Mouse (Mus musculus): ENCODE measurements around the gene Nckap1l. TPM values are rescaled to one million over a fixed set of nuclear protein-coding genes. Genes with fewer than 3 reads are reported as not detected.
A peak's percentile ranks its signal among the peaks of the same experiment; 100 is the strongest.

The Nckap1l gene
- polyA plus RNA-seq, 1 experiment from 2014 or later, result 1.9 TPM

GRCm38 (mm10) chr15:103503251-103503600 is 49.6 kb downstream of the Nckap1l start:
- peak; percentile 63 for ATAC-seq (ENCODE audit: low FRiP score, low read depth)
- Histone ChIP-seq H3K9me3 (no peaks in the 10 kb centered on the region), H3K9ac (peak overlapping the region; percentile 92)

DNA sequence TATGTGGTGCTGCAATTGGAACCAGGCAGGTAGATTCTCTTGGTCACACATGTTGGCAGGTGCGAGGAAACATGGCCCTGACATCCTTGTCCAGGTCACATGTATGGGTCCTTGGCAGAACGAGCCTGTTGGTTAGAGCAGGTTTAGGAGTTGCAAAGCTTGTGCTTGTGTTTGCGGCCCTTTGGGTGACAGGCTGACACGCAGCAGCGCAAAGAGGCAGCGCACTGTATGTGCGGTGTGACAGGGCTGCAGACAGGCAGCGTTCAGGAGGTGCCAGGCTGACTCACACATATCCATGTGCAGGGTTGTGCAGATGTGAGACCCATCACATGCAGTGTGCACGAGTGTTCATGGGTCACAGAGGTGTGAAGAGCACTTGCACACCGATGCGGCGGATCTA is 50.1 kb downstream of the Nckap1l start:
- peak overlapping the region; percentile 92 for H3K9ac ChIP-seq
- H3K4me2 ChIP-seq, result peak overlapping the region; percentile 91
- ATAC-seq (ENCODE audit: low FRiP score, low read depth), result peak; percentile 50; the same call in 1 of the 2 replicates
- no peaks in the 10 kb centered on the region for H3K27me3 ChIP-seq
- H3K4me3 ChIP-seq, result peak overlapping the region; percentile 79
- H3K9me3 ChIP-seq, result no peaks in the 10 kb centered on the region
- H3K4me1 ChIP-seq (replicated peaks), result peaks cover 56% of the 10 kb centered on the region
- H3K36me3 ChIP-seq, result no peaks in the 10 kb centered on the region
- H3K27ac ChIP-seq (replicated peaks), result peak overlapping the region; percentile 91
- 26% methylated on average over 12 of the region's 12 CpGs for WGBS

More at GRCm38 (mm10) chr15:103503251-103503600, 49.6 kb downstream of the Nckap1l start:
- H3K4me1 ChIP-seq (replicated peaks), result peaks cover 57% of the 10 kb centered on the region
- no peaks in the 10 kb centered on the region for H3K36me3 ChIP-seq
- peak overlapping the region; percentile 91 for H3K4me2 ChIP-seq
- peak overlapping the region; percentile 79 for H3K4me3 ChIP-seq
- H3K27me3 ChIP-seq, result no peaks in the 10 kb centered on the region
- peak overlapping the region; percentile 91 for H3K27ac ChIP-seq (replicated peaks)
- WGBS, result 0% methylated on average over 14 of the region's 15 CpGs

DNA sequence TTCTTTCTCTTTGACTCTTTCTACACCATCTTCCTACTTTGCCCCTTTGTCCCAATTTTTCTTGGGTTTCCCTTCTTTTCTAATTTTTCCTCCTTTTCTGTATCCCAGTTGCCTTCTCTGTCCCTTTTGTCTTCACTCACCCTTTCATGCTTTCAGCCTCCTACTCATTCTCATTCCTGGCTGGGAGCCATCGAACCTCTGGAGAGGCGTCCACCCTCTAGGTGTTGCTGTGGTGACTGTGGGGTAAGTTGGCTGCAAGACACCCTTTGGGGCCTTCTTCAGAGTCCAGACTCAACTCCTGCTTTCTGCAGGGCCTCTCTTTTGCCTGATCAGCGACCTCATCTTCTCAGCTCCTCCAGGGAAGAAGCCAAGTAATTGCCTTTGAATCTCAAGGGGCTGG is 55.7 kb downstream of the Nckap1l start:
- ATAC-seq (ENCODE audit: low FRiP score, low read depth), result no peak
- Histone ChIP-seq H3K4me2 (no peak overlapping the region), H3K4me3 (no peak overlapping the region), H3K4me1 (replicated peaks) (peaks cover 74% of the 10 kb centered on the region), H3K27ac (replicated peaks) (peak overlapping the region; percentile 29; the same call in 1 of the 2 replicates), H3K36me3 (no peaks in the 10 kb centered on the region), H3K9ac (no peak overlapping the region), H3K27me3 (no peaks in the 10 kb centered on the region), H3K9me3 (no peaks in the 10 kb centered on the region)
- 47% methylated on average over 3 of the region's 3 CpGs for WGBS

DNA sequence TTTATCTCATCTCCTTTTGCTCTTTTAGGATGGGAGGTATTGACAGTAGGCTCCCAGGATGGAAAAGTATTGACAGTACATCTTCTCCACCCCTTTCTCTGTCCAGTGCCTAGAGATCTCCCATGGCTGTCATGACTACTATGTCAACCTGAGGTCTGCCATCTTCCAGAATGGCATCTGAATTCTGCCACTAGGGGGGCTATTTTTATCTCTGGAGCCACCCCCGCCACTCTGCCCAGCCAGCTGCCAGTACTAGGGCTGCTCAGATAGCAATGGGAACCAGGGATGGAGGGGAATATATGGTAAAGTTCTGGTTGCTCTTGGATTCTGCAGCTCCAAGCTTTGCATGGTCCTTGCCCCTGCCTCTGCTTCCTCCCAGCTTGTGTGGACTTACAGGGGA is 58.1 kb downstream of the Nckap1l start:
- H3K9ac ChIP-seq, result no peak overlapping the region
- 80% methylated on average over 1 of the region's 1 CpGs for WGBS
- no peaks in the 10 kb centered on the region for H3K9me3 ChIP-seq
- H3K36me3 ChIP-seq, result no peaks in the 10 kb centered on the region
- no peak for ATAC-seq (ENCODE audit: low FRiP score, low read depth)
- H3K27ac ChIP-seq (replicated peaks), result no peak overlapping the region
- H3K4me1 ChIP-seq (replicated peaks), result peaks cover 73% of the 10 kb centered on the region
- H3K27me3 ChIP-seq, result no peaks in the 10 kb centered on the region
- H3K4me2 ChIP-seq, result no peak overlapping the region
- H3K4me3 ChIP-seq, result no peak overlapping the region

DNA sequence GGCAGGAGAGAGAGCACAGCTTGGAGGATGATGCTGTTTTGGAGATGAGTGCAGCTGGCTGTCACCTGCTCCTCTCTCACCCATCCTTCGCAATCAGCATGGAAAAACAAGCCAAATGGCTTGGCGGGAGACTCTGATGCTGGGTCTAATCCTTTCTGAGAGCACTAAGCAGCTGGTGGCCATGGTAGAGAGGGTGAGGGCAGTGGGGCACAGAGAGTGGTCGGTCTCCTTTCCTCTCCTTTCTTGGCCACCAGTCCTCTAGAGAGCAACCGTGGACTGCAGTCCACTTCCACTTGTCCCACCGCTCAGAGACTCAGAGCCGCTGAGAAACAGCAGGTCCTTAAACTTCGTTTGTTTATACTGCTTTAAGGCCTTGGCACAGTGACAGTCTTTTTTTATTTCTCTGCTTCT is 60.0 kb downstream of the Nckap1l start:
- Histone ChIP-seq H3K4me2 (peak overlapping the region; percentile 55), H3K9me3 (no peaks in the 10 kb centered on the region), H3K27ac (replicated peaks) (peak overlapping the region; percentile 78), H3K9ac (peak overlapping the region; percentile 11; the same call in 1 of the 2 replicates), H3K27me3 (no peaks in the 10 kb centered on the region), H3K36me3 (no peaks in the 10 kb centered on the region), H3K4me1 (replicated peaks) (peaks cover 71% of the 10 kb centered on the region), H3K4me3 (peak overlapping the region; percentile 33; the same call in 1 of the 2 replicates)
- peak; percentile 36 for ATAC-seq (ENCODE audit: low FRiP score, low read depth)
- WGBS, result 5% methylated on average over 7 of the region's 7 CpGs

GRCm38 (mm10) chr15:103514119-103514518 is 60.5 kb downstream of the Nckap1l start:
- H3K9me3 ChIP-seq, result no peaks in the 10 kb centered on the region
- peak overlapping the region; percentile 55 for H3K4me2 ChIP-seq
- H3K36me3 ChIP-seq, result no peaks in the 10 kb centered on the region
- H3K4me3 ChIP-seq, result peak overlapping the region; percentile 33
- peaks cover 71% of the 10 kb centered on the region for H3K4me1 ChIP-seq (replicated peaks)
- peak overlapping the region; percentile 39 for H3K9ac ChIP-seq
- peak overlapping the region; percentile 78 for H3K27ac ChIP-seq (replicated peaks)
- no peaks in the 10 kb centered on the region for H3K27me3 ChIP-seq
- 2% methylated on average over 10 of the region's 10 CpGs for WGBS
- peak; percentile 90 for ATAC-seq (ENCODE audit: low FRiP score, low read depth)

DNA sequence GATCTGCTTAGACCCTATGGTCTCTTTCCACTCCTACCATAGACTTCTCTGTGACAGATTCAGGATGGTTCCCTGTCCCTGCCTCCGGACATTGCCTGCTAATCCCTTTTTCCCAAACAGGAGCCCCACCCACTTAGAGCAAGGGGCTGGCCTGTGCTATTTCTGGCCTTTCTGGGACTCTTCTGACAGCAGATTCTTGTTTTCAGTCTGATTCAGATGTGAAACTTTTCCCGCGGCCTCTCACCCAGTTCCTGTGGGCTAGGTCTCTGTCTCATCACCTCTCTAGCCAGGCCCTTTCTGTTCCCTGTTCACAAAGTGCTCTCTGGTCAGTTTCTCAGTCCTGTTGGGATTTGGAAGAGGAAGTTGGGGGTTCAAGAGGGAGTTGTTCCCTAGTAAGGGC is 61.3 kb downstream of the Nckap1l start:
- peak overlapping the region; percentile 78 for H3K27ac ChIP-seq (replicated peaks)
- peak overlapping the region; percentile 55 for H3K4me2 ChIP-seq
- H3K4me1 ChIP-seq (replicated peaks), result peaks cover 71% of the 10 kb centered on the region
- peak overlapping the region; percentile 33; the same call in 1 of the 2 replicates for H3K4me3 ChIP-seq
- H3K36me3 ChIP-seq, result no peaks in the 10 kb centered on the region
- no peak overlapping the region for H3K9ac ChIP-seq
- H3K9me3 ChIP-seq, result no peaks in the 10 kb centered on the region
- WGBS, result 41% methylated on average over 3 of the region's 3 CpGs
- no peaks in the 10 kb centered on the region for H3K27me3 ChIP-seq
- no peak for ATAC-seq (ENCODE audit: low FRiP score, low read depth)

DNA sequence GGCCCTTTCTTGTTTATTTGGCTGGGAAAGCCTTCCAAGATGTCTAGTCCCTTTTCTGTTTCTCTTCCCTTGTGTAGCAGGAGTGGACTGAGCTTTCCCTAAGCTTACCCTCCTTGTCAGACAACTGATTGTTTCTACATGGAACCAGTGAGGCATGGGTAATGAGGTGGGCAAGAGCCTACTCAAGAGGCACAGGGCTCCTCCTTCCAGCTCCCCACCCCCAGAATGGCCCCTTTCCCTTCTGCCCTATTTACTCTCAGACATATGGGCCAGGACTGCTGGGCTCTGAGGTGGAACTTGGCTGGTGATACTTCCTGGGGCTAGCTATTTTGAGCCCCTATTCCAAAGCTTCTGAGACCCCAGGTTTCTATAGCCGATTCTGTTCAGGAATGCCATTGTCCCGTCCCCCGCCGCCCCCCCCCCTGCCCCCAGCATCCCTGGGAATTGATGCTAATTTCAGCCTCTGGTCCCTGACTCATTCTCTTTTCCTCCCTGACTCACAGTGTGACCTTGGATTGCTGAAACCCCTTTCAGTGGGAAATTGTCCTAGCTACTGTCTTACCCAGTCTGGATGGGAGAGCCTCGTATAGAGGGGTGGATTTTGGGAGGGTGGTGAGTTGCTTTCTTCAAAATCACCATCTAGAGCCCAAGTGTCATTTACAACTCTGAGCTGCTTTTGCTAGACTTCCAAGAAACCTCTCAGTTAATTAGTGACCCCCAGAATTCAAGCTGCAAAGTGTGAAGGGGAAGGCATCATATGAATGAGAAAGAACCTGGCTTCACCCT is 65.2 kb downstream of the Nckap1l start:
- H3K9ac ChIP-seq, result no peak overlapping the region; the same call in 1 of the 2 replicates
- 3% methylated on average over 5 of the region's 5 CpGs for WGBS
- H3K27ac ChIP-seq (replicated peaks), result peak overlapping the region; percentile 84
- peak; percentile 76 for ATAC-seq (ENCODE audit: low FRiP score, low read depth)
- H3K36me3 ChIP-seq, result peaks cover 11% of the 10 kb centered on the region
- no peak overlapping the region for H3K4me3 ChIP-seq
- H3K27me3 ChIP-seq, result no peaks in the 10 kb centered on the region
- H3K4me2 ChIP-seq, result peak overlapping the region; percentile 2; the same call in 1 of the 2 replicates
- no peaks in the 10 kb centered on the region for H3K9me3 ChIP-seq
- peaks cover 62% of the 10 kb centered on the region for H3K4me1 ChIP-seq (replicated peaks)

DNA sequence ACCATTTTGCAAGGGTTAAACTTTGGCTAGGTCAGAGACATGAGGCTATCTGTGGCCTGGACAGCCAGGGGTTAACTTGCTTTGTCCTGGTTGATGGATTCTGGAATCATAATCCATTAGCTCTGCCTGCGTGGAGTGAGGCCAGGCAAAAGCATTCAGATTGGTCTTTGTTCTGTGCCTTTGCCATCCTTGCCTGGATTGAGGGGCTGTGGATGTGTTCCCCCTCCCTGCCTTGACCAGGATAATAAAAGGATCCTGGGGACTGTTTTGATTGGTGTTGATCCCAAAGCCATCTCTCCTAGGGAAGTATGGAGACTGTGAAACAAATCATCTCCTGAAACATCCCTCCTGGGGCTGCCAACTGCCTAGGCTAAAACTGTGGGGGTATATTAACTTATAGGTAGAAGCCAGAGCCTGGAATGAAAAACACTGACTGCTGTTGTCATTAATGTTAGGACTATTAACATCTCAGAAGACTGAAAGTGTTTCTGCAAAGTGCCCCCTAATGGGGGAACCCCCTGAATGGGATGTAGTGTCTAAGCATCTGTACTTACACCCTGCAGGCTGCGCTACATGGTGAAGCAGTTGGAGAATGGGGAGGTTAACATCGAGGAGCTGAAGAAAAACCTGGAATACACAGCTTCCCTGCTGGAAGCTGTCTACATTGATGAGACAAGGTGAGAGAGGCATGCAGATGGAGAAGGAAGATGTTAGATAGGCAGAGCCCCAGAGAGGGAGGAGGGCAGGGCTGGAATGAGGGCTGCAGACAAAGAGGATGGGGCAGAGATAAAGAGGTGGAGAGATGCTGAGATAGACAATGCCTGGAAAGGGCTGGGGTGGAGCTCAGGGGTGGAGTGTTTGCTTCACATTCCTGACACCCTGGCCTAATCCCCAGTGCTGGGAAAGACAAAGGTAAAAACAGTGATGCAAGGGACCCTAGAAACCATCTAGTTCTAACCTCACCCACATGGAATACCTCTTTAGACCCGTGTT is 66.1 kb downstream of the Nckap1l start:
- Histone ChIP-seq H3K9ac (peak overlapping the region; percentile 2; the same call in 1 of the 2 replicates), H3K4me1 (replicated peaks) (peaks cover 55% of the 10 kb centered on the region), H3K27ac (replicated peaks) (peak overlapping the region; percentile 84), H3K4me3 (no peak overlapping the region), H3K4me2 (peak overlapping the region; percentile 2; the same call in 1 of the 2 replicates), H3K9me3 (no peaks in the 10 kb centered on the region), H3K36me3 (peaks cover 14% of the 10 kb centered on the region), H3K27me3 (no peaks in the 10 kb centered on the region)
- peak; percentile 65 for ATAC-seq (ENCODE audit: low FRiP score, low read depth)
- WGBS, result 9% methylated on average over 4 of the region's 4 CpGs

- no peak overlapping the region for H3K4me3 ChIP-seq
- 0 out of 2 replicates have a peak overlapping the region, but pooled peaks have one; percentile 12 for H3K27ac ChIP-seq (replicated peaks)
- ATAC-seq (ENCODE audit: low FRiP score, low read depth), result 0 out of 2 replicates have a peak, but pooled peaks have one; percentile 16
- 65% methylated on average over 3 of the region's 3 CpGs for WGBS
- H3K4me2 ChIP-seq, result no peak overlapping the region
- H3K4me1 ChIP-seq (replicated peaks), result peaks cover 36% of the 10 kb centered on the region
- no peaks in the 10 kb centered on the region for H3K9me3 ChIP-seq
- no peak overlapping the region for H3K9ac ChIP-seq
- H3K27me3 ChIP-seq, result no peaks in the 10 kb centered on the region
- peaks cover 36% of the 10 kb centered on the region for H3K36me3 ChIP-seq
Measured at GRCm38 (mm10) chr15:103522458-103523099, 69.0 kb downstream of the Nckap1l start.

DNA sequence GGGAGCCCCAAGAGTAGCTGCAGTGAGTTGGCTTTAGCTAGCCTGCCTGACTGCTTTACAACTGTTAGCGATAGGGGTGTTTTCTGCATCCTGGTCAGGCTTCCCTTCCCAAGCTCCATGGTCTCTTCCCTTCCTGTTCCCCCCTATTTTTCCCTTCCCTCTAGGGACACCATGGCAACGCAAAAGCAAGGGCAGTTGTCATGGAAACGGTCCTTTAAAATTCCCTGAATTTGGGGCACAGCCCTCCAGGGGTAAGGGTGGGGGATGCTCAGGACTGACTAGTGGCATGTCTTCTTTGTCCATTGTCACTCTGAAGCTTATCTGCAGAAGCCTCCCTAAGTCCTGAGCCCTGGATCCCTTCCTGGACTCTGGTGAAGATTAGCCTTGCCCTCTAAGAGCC is 69.6 kb downstream of the Nckap1l start:
- Histone ChIP-seq H3K36me3 (peaks cover 42% of the 10 kb centered on the region), H3K4me2 (no peak overlapping the region), H3K4me1 (replicated peaks) (peaks cover 30% of the 10 kb centered on the region), H3K27me3 (no peaks in the 10 kb centered on the region), H3K4me3 (no peak overlapping the region), H3K27ac (replicated peaks) (0 out of 2 replicates have a peak overlapping the region, but pooled peaks have one; percentile 12), H3K9me3 (no peaks in the 10 kb centered on the region), H3K9ac (no peak overlapping the region)
- WGBS, result 28% methylated on average over 3 of the region's 3 CpGs
- ATAC-seq (ENCODE audit: low FRiP score, low read depth), result no peak

All from hindbrain, embryonic 15.5 days (tissue).